Mouse (Mus musculus) midbrain, embryonic 13.5 days (tissue): Measurements from ENCODE around the gene Zfp384. TPM values are rescaled to one million over a fixed set of nuclear protein-coding genes. Genes with fewer than 3 reads are reported as not detected.
"Not testable (repeated sequence)": the region's sequence is repeated elsewhere in the genome, so short reads cannot be mapped to it uniquely, and the experiment has no call there.

Experiments used
- ATAC-seq: fragments of 200-750 bp; cut with Nextera tagmentation; 2 replicates; pipeline ENCODE4 v1.8.0; 2017; ENCODE audit warnings: mild to moderate bottlenecking, moderate TSS enrichment, moderate library complexity
- H3K27ac ChIP-seq: fragments of 300-500 bp; sonication (generic); 2 replicates; pipeline ENCODE4 v1.5.1; 2015; ENCODE audit warnings: inconsistent platforms, mild to moderate bottlenecking, moderate library complexity
- H3K27me3 ChIP-seq: fragments of 300-500 bp; sonication (generic); 2 replicates; pipeline ENCODE4 v1.6.1; 2015; ENCODE audit warnings: mild to moderate bottlenecking, inconsistent platforms
- H3K36me3 ChIP-seq: fragments of 300-500 bp; sonication (generic); 2 replicates; pipeline ENCODE4 v1.6.1; 2015; ENCODE audit warnings: mild to moderate bottlenecking, inconsistent platforms
- H3K4me1 ChIP-seq: fragments of 300-500 bp; sonication (generic); replicated peaks from 2 replicates; pipeline ENCODE4 v1.6.1; 2015; ENCODE audit warnings: inconsistent platforms
- H3K4me2 ChIP-seq: fragments of 300-500 bp; sonication (generic); replicated peaks from 2 replicates; pipeline ENCODE4 v1.6.1; 2015; ENCODE audit warnings: moderate library complexity, mild to moderate bottlenecking, inconsistent platforms
- H3K4me3 ChIP-seq: fragments of 300-500 bp; sonication (generic); replicated peaks from 2 replicates; pipeline ENCODE4 v1.5.1; 2015; ENCODE audit warnings: mild to moderate bottlenecking, inconsistent platforms
- H3K9ac ChIP-seq: fragments of 300-500 bp; sonication (generic); replicated peaks from 2 replicates; pipeline ENCODE4 v1.6.1; 2015; ENCODE audit warnings: mild to moderate bottlenecking, inconsistent platforms
- H3K9me3 ChIP-seq: fragments of 300-500 bp; sonication (generic); 2 replicates; pipeline ENCODE4 v1.6.1; 2016; ENCODE audit warnings: mild to moderate bottlenecking, inconsistent platforms
- WGBS: fragments of 180-500 bp; shearing (Covaris S2); methylation state at CpG from one replicate; pipeline ENCODE4 v1.1.7; 2015; 5-methylcytosine and 5-hydroxymethylcytosine counted together
- polyA plus RNA-seq: library from polyadenylated mRNA; unstranded; fragments of >200 nt; fragmentation: Nextera tagmentation; extraction: Ambion mirVana; gene quantifications from 2 replicates; pipeline ENCODE4 v1.2.1, GENCODE M21; 2015

Zfp384 gene
- polyA plus RNA-seq, 1 experiment from 2014 or later = 23.1 TPM

GRCm38 (mm10) chr6:125030532-125030931 is 21.6 kb downstream of the Zfp384 start:
- not testable (repeated sequence) for H3K9me3 ChIP-seq, H3K4me3 ChIP-seq, H3K4me1 ChIP-seq, H3K27me3 ChIP-seq, H3K27ac ChIP-seq, H3K9ac ChIP-seq, H3K4me2 ChIP-seq, ATAC-seq
- peaks cover 61% of the 10 kb centered on the region for H3K36me3 ChIP-seq
- 38% methylated on average over 8 of the region's 9 CpGs for WGBS

- H3K4me3 ChIP-seq = no peak overlapping the region
- no peak for ATAC-seq
- 95% methylated on average over 16 of the region's 16 CpGs for WGBS
Observed at GRCm38 (mm10) chr6:125031604-125032003, 22.7 kb downstream of the Zfp384 start.

GRCm38 (mm10) chr6:125038666-125039065 is 29.7 kb downstream of the Zfp384 start:
- 92% methylated on average over 4 of the region's 4 CpGs for WGBS
- H3K27ac ChIP-seq = no peak overlapping the region
- ATAC-seq = no peak
- H3K9me3 ChIP-seq = no peaks in the 10 kb centered on the region
- no peaks in the 10 kb centered on the region for H3K27me3 ChIP-seq
- no peak overlapping the region for H3K9ac ChIP-seq
- H3K4me1 ChIP-seq = peaks cover 27% of the 10 kb centered on the region
- peak overlapping the region; percentile 78 for H3K4me3 ChIP-seq
- H3K36me3 ChIP-seq = peaks cover 34% of the 10 kb centered on the region
- peak overlapping the region; percentile 52 for H3K4me2 ChIP-seq

More at GRCm38 (mm10) chr6:125031604-125032003, 22.7 kb downstream of the Zfp384 start:
- Histone ChIP-seq H3K4me1 (no peaks in the 10 kb centered on the region), H3K4me2 (no peak overlapping the region), H3K27ac (no peak overlapping the region), H3K9me3 (no peaks in the 10 kb centered on the region), H3K36me3 (peaks cover 64% of the 10 kb centered on the region), H3K9ac (no peak overlapping the region), H3K27me3 (no peaks in the 10 kb centered on the region)

GRCm38 (mm10) chr6:125039131-125039530 is 30.2 kb downstream of the Zfp384 start:
- H3K36me3 ChIP-seq = peaks cover 34% of the 10 kb centered on the region
- H3K4me2 ChIP-seq = peak overlapping the region; percentile 52
- peaks cover 27% of the 10 kb centered on the region for H3K4me1 ChIP-seq
- peak overlapping the region; percentile 78 for H3K4me3 ChIP-seq
- H3K9ac ChIP-seq = no peak overlapping the region
- H3K9me3 ChIP-seq = no peaks in the 10 kb centered on the region
- WGBS = 6% methylated on average over 8 of the region's 8 CpGs
- no peaks in the 10 kb centered on the region for H3K27me3 ChIP-seq
- H3K27ac ChIP-seq = 0 out of 2 replicates have a peak overlapping the region, but pooled peaks have one; percentile 25
- peak; percentile 35 for ATAC-seq

- Histone ChIP-seq H3K4me2 (peak within 1 kb of the TSS; percentile 72), H3K4me1 (peaks cover 27% of the 10 kb centered on the region), H3K9ac (peak within 1 kb of the TSS; percentile 81), H3K27me3 (no peaks in the 10 kb centered on the region), H3K36me3 (peaks cover 37% of the 10 kb centered on the region), H3K27ac (peak within 1 kb of the TSS; percentile 84), H3K4me3 (peak within 1 kb of the TSS; percentile 78), H3K9me3 (no peaks in the 10 kb centered on the region)
- peak; percentile 98 for ATAC-seq
- under 1% methylated on average over 26 of the region's 26 CpGs for WGBS
Observed at GRCm38 (mm10) chr6:125039533-125040153, 30.7 kb downstream of the Zfp384 start, which contains the start of gene Ing4. Ing4 (plus strand) TSS chr6:125039760.

GRCm38 (mm10) chr6:125040221-125040620 is 31.3 kb downstream of the Zfp384 start:
- Histone ChIP-seq H3K4me3 (peak overlapping the region; percentile 78), H3K9ac (peak overlapping the region; percentile 81), H3K36me3 (peaks cover 37% of the 10 kb centered on the region), H3K4me2 (peak overlapping the region; percentile 72), H3K9me3 (no peaks in the 10 kb centered on the region), H3K27ac (peak overlapping the region; percentile 84), H3K4me1 (peaks cover 27% of the 10 kb centered on the region), H3K27me3 (no peaks in the 10 kb centered on the region)
- ATAC-seq = no peak
- WGBS = 29% methylated on average over 7 of the region's 7 CpGs

GRCm38 (mm10) chr6:125041047-125041446 is 32.1 kb downstream of the Zfp384 start:
- H3K4me3 ChIP-seq = peak overlapping the region; percentile 78

GRCm38 (mm10) chr6:125042081-125042480 is 33.1 kb downstream of the Zfp384 start:
- Histone ChIP-seq H3K27ac (no peak overlapping the region), H3K4me1 (peaks cover 27% of the 10 kb centered on the region), H3K4me2 (no peak overlapping the region), H3K9me3 (no peaks in the 10 kb centered on the region), H3K27me3 (no peaks in the 10 kb centered on the region), H3K4me3 (no peak overlapping the region), H3K36me3 (peaks cover 33% of the 10 kb centered on the region), H3K9ac (no peak overlapping the region)
- 95% methylated on average over 7 of the region's 7 CpGs for WGBS
- no peak for ATAC-seq

More at GRCm38 (mm10) chr6:125041047-125041446, 32.1 kb downstream of the Zfp384 start:
- H3K27me3 ChIP-seq = no peaks in the 10 kb centered on the region
- peak overlapping the region; percentile 72; the same call in 1 of the 2 replicates for H3K4me2 ChIP-seq
- no peak overlapping the region for H3K27ac ChIP-seq
- peaks cover 35% of the 10 kb centered on the region for H3K36me3 ChIP-seq
- peaks cover 27% of the 10 kb centered on the region for H3K4me1 ChIP-seq
- 95% methylated on average over 7 of the region's 7 CpGs for WGBS
- no peaks in the 10 kb centered on the region for H3K9me3 ChIP-seq
- no peak for ATAC-seq
- no peak overlapping the region for H3K9ac ChIP-seq

GRCm38 (mm10) chr6:125046691-125047090 is 37.7 kb downstream of the Zfp384 start:
- H3K36me3 ChIP-seq = peaks cover 78% of the 10 kb centered on the region

GRCm38 (mm10) chr6:125049678-125050077 is 40.7 kb downstream of the Zfp384 start, which contains the start of gene Acrbp:
Acrbp (plus strand) TSS chr6:125049689.
- ATAC-seq = no peak; the same call in 1 of the 2 replicates
- Histone ChIP-seq H3K9ac (no peak within 1 kb of the TSS), H3K4me2 (no peak within 1 kb of the TSS), H3K27ac (no peak within 1 kb of the TSS), H3K9me3 (no peaks in the 10 kb centered on the region), H3K4me3 (no peak within 1 kb of the TSS), H3K4me1 (no peaks in the 10 kb centered on the region), H3K36me3 (peaks cover 95% of the 10 kb centered on the region), H3K27me3 (no peaks in the 10 kb centered on the region)
- WGBS = 35% methylated on average over 20 of the region's 20 CpGs

More at GRCm38 (mm10) chr6:125046691-125047090, 37.7 kb downstream of the Zfp384 start:
- Histone ChIP-seq H3K4me3 (no peak overlapping the region), H3K4me2 (no peak overlapping the region), H3K27ac (no peak overlapping the region), H3K27me3 (no peaks in the 10 kb centered on the region), H3K4me1 (0 out of 2 replicates have a peak, but pooled peaks cover 7% of the 10 kb centered on the region), H3K9ac (no peak overlapping the region), H3K9me3 (no peaks in the 10 kb centered on the region)
- 31% methylated on average over 5 of the region's 5 CpGs for WGBS
- ATAC-seq = peak; percentile 68

- 65% methylated on average over 5 of the region's 5 CpGs for WGBS
Observed at GRCm38 (mm10) chr6:125051237-125051636, 42.3 kb downstream of the Zfp384 start.

GRCm38 (mm10) chr6:125061493-125061892 is 52.5 kb downstream of the Zfp384 start:
- ATAC-seq = peak; percentile 48; the same call in 1 of the 2 replicates
- no peaks in the 10 kb centered on the region for H3K27me3 ChIP-seq
- H3K4me1 ChIP-seq = peaks cover 13% of the 10 kb centered on the region
- H3K4me3 ChIP-seq = no peak overlapping the region
- H3K27ac ChIP-seq = no peak overlapping the region
- H3K36me3 ChIP-seq = no peaks in the 10 kb centered on the region
- 0 out of 2 replicates have a peak overlapping the region, but pooled peaks have one; percentile 11 for H3K9ac ChIP-seq
- no peak overlapping the region for H3K4me2 ChIP-seq
- no peaks in the 10 kb centered on the region for H3K9me3 ChIP-seq
- 42% methylated on average over 6 of the region's 6 CpGs for WGBS

More at GRCm38 (mm10) chr6:125051237-125051636, 42.3 kb downstream of the Zfp384 start:
- Histone ChIP-seq H3K36me3 (peaks cover 93% of the 10 kb centered on the region), H3K4me3 (no peak overlapping the region), H3K9ac (no peak overlapping the region), H3K4me1 (no peaks in the 10 kb centered on the region), H3K27me3 (no peaks in the 10 kb centered on the region), H3K27ac (no peak overlapping the region), H3K4me2 (no peak overlapping the region), H3K9me3 (no peaks in the 10 kb centered on the region)
- ATAC-seq = no peak
